Mouse (Mus musculus): Measurements from ENCODE around the gene Nlrp6.

Gene Nlrp6

DNA sequence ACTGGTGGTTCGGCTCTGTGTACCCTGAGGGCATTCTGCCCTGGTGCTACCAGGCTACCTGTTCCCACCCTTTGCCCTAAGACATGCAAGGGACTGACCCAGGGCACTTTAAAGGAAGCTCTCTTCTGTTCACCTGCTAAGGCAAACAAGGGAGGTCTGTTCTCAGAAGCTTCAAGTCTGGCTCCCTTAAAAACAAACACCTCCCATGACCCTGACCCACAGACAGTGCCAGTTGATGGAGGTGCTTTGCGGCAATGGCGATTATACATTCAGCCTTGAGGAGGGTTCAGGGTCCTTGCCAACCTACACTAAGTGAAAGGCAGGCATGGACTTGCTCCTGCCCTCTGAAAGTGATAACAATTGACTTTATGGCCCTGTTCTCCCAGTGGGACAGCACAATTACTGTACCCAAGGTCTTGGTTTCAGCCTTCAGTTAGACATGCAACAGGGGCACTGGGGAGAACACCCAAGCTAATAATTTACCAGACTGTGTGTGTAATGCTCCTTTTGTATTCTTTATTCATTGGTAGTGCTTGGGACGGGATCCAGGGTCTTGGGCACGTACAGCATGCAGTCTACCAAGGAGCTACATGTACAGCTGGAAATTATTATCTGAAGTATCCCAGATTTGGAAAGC lies 7.7 kb upstream of the Nlrp6 start:
- no peak for DNase-seq (ENCODE audit: extremely low spot score)

DNA sequence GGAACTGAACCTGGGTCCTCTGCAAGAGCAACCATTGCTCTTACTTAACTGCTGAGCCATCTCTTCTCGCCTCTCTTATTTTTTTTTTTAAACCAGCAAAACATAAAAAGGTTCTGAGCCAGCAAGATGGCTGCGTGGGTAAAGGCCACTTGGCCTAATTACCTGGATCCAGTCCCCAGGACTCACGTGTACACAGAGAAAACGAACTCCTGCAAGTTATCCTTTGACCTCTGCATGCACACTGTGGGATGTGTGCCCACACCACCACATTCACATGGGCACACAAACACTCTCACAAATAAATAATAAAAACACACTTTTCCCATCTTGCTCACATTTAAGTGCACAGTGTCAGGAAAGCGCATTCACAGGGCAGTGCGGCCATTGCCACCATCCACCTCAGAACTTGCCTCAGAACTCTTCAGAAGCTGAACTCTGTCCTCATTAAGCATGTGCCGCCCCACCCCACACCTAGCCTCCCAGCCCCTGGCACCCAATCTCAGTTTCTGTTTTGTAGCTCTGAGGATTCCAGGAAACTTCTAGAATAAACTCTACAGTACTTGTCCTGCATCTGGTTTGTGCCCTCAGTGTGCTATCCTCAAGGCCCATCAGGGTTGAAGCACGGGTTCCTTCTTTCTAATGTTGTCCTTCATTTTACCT lies 6.5 kb upstream of the Nlrp6 start:
- no peak for DNase-seq (ENCODE audit: extremely low spot score)

DNA sequence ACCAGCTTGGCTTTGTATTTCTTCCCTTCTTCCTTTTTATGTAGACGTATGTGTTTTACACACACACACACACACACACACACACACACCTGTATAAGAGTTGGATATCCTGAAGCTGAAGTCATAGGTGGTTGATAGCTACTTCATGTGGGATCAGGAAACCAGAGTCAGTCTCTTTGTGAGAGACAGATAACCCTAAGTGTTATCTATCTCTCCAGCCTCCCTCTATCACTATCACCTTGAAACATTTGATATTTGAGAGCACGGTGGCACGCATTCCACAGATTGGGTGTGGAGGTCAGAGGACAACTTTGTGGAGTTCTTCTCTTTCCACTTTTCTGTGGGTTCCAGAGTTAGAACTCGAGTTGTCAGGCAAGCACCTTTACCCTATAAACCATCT lies 791 bp upstream of the Nlrp6 start:
- DNase-seq (ENCODE audit: extremely low spot score) = no peak

DNA sequence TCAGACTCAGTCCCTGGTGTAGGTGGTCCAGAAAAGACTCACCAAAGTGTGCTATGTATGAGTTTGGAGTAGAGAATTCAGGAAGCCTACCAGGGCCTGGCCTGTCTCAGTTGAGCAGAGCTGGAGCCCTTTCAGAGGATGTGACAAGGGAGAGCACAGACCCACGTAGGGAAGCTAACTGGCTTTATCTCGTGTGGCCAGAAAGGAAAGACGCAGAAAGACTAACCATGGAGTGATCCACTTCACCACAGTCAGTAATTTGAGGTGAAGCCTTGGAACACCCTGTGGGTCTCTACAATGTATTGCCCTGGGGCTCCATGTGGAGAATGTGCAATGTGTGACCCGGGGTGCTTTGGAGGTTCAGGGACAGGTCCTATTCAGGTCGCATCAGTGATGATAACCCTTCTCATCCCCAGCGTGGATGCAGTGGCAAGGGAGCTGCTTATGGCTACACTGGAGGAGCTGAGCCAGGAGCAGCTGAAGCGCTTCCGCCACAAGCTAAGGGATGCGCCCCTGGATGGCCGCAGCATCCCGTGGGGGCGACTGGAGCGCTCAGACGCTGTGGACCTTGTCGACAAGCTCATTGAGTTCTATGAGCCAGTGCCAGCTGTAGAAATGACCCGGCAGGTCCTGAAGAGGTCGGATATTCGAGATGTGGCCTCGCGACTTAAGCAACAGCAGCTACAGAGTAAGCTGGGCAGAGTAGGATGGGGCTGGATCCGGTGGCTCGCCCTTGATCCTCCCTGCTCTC lies 698 bp downstream of the Nlrp6 start:
- no peak for DNase-seq (ENCODE audit: extremely low spot score)

DNA sequence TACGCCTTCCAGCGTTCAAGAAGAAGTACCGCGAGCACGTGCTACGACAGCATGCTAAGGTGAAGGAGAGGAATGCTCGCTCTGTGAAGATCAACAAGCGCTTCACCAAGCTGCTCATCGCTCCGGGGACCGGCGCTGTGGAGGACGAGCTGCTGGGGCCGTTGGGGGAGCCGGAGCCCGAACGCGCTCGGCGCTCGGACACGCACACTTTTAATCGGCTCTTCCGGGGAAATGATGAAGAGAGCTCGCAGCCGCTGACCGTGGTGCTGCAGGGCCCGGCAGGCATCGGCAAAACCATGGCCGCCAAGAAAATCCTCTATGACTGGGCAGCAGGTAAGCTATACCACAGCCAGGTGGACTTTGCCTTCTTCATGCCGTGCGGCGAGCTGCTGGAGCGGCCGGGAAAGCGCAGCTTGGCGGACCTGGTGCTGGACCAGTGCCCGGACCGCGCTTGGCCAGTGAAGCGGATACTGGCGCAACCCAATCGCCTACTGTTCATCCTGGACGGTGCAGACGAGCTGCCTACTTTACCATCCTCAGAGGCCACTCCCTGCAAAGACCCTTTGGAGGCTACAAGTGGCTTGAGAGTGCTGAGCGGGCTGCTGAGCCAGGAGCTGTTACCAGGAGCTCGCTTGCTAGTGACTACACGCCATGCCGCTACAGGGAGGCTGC lies 1.8 kb downstream of the Nlrp6 start:
- peak; percentile 42 for DNase-seq (ENCODE audit: extremely low spot score)

DNA sequence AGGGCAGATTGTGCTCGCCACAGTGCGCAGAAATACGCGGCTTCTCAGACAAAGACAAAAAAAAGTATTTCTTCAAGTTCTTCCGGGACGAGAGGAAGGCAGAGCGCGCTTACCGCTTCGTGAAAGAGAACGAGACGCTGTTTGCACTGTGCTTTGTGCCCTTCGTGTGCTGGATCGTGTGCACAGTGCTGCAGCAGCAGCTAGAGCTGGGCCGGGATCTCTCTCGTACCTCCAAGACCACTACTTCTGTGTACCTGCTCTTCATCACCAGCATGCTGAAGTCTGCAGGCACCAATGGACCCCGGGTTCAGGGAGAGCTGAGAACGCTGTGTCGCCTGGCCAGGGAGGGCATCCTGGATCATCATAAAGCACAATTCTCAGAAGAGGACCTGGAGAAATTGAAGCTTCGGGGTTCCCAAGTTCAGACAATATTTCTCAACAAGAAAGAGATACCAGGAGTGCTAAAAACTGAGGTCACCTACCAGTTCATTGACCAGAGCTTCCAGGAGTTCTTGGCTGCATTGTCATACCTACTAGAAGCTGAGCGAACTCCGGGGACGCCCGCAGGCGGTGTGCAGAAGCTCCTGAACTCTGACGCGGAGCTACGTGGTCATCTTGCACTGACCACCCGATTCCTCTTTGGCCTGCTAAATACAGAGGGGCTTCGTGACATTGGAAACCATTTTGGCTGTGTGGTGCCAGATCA lies 2.5 kb downstream of the Nlrp6 start:
- DNase-seq (ENCODE audit: extremely low spot score) = no peak

DNA sequence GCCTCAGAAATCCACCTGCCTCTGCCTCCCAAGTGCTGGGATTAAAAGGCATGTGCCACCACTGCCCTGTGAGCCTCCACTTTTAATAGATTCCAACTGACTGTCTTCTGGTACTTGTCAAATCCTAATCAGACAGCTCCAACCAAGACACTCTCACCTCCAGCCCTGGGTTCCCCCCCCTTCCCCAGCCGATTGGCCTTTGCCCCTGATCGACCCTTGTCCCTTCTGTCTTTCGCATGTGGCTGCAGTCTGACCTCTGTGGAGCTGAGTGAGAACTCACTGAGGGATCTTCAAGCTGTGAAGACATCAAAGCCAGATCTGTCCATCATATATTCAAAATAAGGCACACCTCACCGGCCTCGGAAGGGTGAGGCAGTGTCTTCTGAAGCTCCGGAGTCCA lies 6.5 kb downstream of the Nlrp6 start:
- DNase-seq (ENCODE audit: extremely low spot score) = no peak

DNA sequence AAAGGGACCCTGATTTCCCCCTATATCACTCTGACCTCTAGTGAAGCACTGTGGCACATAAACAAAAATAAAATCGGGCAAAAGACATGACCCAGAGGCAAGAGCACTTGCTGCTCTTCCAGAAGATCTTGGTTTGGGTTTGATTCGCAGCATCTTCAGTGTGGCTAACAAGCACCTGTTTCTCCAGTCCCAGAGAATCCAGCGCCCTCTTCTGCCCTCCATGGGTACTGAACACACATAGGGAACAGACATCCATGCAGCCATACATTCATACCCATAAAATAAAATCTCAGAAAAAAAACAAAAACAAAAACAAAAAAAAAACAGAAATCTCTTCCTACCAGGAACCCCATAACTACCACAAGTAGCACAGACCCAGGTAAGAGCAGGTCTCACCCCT lies 17.7 kb downstream of the Nlrp6 start:
- no peak for DNase-seq (ENCODE audit: extremely low spot score)

DNA sequence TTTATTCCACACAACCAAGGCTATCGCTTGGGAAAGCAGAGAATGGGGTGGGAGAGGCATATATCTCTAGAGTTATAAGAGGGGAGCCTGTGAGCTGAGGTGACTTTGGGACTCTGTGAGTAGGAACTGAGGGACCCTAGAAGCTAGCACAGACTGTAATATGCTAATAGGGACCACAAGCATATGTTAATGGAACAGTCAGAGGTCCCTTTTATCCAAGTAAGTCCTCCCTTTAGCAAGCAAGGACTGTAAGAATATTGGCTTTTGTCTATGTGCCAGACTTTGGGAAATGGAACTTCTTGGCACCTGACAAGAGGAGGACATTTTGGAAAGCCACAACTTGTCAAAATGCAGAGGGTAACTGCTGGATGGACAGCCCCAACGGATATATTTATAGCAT lies 18.2 kb downstream of the Nlrp6 start:
- DNase-seq (ENCODE audit: extremely low spot score) = no peak

DNA sequence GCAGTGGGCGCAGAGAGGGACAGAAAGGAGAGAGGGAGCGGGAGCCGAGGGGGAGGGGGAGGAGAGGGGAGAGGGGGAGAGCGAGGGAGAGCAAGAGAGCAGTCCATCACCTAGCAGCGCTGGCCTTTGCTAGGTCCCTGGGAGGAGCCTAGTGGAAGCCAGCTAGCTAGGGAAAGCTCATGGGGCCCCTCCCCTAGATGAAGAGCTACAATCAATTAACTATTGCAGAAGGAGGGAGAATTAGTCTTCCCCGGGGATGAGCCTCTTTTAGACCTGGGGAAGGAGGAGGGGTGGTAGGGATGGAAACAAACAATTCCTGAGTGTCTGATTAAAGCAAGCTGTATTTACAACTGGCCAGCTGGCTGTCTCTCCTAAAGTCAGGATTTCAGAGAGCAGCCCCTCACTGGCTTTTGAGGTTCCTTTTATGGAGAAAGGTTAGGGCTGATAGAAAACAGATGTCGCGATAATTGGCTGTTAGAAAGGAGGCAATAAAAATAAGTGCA lies 19.0 kb downstream of the Nlrp6 start:
- peak; percentile 65 for DNase-seq (ENCODE audit: extremely low spot score)

DNA sequence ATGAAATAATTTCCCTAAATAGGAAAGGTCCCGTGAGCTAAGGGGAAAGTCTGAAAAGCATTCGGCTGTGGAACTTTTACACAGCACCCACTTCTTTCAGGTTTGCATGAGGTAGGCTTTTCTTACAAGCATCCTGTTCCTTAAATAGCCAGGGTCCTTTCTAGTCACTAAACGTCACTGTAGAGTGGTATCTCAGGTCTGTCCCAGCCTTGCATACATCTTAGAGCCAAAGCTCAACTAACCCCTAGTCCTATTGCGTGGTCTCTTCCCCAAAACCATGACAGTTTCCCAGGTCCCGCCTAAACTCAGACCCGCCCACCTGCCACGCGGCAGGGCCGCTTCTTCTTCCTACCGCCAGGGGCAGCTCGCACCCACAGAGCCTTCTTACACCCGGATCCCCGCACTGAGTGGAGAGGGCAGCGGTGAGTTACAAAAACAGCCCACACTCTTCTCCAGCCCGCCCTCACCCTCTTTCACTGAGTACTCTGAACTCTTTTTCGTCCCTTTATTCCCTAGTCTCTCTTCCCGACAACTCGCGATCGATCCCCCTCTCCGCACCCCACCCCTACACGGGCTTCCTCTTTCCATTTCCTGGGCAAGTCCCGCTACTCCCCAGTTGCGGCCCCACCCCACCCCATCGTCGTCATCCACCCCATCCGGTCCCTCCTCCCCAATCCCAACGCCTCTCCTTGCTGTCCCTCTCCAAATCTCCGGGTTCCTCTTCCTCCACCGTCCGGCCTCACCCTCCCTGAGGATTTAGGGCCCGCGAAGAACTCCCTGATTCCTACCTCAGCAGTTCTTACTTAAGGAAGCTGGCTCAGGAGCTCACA lies 20.7 kb downstream of the Nlrp6 start, which contains the start of gene Pgghg:
Gene Pgghg, plus strand, starts transcription at position 170 of the 830 bp plus-strand sequence.
- DNase-seq (ENCODE audit: extremely low spot score) = peak; percentile 90

DNA sequence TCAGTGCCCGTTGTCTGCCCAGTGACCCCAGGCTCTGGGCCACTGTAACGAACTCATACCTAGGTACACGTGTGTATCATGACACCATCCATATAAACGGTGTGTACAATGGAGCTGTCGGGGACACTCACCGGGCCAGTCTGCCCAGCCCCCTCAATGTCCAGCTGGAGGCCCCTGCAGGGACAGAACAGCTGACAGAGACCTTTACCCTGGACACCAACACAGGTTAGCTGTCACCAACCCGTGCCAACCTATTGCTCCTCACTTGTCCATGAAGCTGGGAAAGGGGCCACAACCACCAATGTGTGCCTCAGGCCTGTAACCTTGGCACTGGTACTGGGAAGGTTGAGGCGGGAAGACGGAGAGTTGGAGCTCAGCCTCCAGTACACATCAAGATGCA lies 21.6 kb downstream of the Nlrp6 start:
- DNase-seq (ENCODE audit: extremely low spot score) = no peak

DNA sequence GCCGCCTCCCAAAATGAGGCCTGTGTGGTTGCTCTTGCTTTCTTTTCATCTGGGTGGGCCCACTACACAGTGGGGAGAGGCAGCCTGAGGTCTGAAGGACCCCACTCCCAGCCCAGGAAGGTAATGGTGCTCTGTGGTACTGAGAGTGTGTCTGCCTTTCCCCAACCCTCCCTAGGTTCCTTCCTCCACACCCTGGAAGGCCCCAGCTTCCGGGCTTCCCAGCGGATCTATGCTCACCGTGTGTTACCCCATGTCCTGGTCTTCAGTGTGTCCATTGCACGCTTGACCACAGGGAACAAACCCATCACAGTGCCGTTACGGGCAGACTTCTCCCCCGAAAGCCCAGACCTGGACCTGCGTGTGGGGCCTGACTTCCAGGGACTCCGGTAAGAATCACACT lies 22.1 kb downstream of the Nlrp6 start:
- DNase-seq (ENCODE audit: extremely low spot score) = no peak

DNA sequence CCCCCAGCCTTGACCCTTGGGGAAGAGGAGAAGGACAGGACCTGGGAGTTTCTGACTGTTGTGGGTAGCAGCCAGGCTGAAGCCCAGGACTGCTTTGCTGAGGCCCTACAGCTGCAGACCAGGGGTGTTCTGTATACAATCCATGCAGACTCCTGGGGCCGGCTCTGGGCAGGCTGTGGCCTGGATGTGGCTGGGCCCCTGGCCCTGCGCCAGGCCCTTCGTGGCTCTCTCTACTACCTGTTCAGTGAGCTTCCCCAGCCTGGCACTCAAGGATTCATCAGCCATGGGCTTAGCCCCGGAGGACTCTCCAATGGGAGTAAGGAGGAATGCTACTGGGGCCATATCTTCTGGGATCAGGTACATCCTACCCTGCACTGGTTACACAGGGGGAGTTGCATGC lies 22.7 kb downstream of the Nlrp6 start:
- no peak for DNase-seq (ENCODE audit: extremely low spot score)

DNA sequence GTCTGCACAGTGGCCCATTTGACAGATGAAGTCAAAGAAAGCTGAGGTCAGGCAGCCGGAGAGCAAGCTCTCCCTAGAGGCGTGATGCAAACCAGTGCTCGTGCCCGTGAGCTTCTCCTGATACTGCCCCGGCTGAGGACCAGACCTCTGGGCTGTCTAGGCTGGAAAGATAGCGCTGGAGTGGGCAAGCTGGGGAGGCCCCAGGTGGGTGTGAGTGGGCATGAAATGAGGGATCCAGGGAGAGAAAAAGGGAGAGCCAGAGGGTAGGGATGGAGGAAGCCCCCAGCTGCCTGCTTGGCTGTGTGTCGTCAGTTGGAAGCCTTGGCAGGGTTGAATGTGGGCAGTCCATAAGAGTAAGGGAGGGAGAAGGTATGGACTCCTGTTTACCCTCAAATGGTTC lies 23.5 kb downstream of the Nlrp6 start:
- no peak for DNase-seq (ENCODE audit: extremely low spot score)

DNA sequence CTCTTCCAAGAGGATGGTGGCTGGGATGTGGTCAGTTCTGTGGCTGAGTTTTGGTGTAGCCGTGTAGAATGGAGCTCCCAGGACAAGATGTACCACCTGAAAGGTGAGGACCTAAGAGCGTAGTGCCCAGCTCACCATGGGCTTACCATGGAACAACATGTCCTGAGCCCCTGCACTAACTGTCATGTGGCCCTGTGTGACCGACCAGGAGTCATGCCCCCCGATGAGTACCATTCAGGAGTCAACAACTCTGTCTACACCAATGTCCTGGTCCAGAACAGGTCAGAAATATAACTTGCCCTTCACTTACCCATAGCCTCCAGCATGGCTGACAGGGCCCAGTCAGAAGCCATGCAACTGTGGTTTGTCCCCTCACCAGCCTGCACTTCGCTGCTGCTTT lies 24.5 kb downstream of the Nlrp6 start:
- DNase-seq (ENCODE audit: extremely low spot score) = no peak

DNA sequence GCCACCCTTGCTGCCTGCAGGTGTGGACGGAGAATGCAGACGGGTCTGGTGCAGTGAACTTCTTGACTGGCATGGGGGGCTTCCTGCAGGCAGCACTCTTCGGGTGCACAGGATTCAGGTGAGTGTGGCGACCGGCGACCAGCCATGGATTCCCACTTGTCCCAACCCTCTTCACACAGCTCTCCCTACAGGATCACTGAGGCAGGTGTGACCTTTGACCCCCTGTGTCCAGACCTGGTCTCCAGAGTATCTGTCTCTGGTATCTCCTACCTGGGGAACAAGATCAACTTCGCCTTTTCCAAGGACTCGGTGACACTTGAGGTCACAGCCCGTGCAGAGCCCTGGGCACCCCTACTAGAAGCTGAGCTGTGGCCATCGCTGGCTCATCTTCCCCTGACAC lies 25.6 kb downstream of the Nlrp6 start:
- no peak for DNase-seq (ENCODE audit: extremely low spot score)

DNA sequence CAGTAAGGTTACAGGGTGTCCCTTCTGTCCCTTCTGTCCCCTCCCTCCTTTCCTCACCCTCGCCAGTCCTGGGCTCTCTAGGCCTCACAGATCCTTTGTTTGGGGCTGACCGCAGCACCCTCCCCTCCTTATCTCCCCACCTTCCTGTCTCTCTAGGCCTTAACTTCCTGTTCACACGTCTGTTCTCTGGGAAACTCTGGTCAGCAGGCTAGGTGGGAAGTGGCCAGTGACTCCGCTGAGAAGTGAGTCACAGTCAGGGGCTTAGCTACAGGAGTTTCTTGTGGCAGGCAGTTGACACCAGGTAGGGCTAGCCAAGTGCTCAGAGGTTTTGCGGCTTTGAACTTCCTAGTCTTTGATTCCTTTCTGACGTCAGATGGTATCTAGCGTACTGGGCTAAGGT lies 26.3 kb downstream of the Nlrp6 start:
- DNase-seq (ENCODE audit: extremely low spot score) = no peak

DNA sequence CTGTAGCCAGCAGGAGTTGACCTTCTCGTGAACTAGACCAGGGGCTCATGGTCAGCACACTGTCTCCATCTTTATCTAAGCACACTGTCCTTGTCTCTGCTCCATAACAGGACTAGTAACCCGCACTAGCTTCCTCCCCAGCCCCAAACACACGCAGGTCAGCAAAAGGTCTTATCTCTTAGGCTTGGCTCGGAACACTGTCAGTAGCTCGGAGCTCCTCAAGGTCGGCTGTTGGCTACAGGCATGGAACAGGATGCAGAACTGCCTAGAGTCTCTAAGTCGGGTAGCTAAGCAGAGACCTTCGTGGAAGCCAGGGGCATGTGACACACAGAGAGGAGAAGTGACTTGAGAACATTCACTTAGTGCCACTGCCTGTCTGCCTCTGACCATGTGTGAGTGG lies 27.5 kb downstream of the Nlrp6 start:
- DNase-seq (ENCODE audit: extremely low spot score) = no peak

DNA sequence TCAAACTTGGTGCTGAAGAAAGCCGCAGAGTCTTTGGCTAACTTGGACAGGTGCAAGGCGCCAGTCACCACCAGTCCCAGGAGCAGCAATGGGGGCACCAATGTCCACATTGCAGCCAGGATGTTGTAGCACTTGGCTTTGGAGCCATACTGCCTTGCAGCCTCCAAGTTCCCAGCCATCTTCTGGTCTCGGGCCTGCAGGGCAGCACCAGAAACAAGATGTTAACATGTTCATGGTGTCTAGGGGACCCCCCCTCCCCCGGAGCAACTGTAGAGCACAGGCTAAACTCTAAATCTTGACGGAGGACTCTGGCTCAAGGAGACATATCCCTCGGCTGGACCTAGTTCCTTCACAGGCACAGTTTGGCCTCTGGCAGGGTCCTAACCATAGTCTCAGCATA lies 28.6 kb downstream of the Nlrp6 start:
- DNase-seq (ENCODE audit: extremely low spot score) = no peak

All from embryo, embryonic 9.5 days (tissue).